Mouse (Mus musculus) liver, embryonic 16.5 days (tissue): Measurements from ENCODE around the gene Mpeg1. TPM values are rescaled to one million over a fixed set of nuclear protein-coding genes. Genes with fewer than 3 reads are reported as not detected.
A peak's percentile ranks its signal among the peaks of the same experiment; 100 is the strongest.

ENCODE experiments used
- ATAC-seq: fragments of 200-750 bp; cut with Nextera tagmentation; 2 replicates; pipeline ENCODE4 v1.8.0; 2017; ENCODE audit warnings: low read depth, mild to moderate bottlenecking, moderate number of reproducible peaks, moderate library complexity
- H3K27ac ChIP-seq: fragments of 300-500 bp; sonication (generic); 2 replicates; pipeline ENCODE4 v1.5.1; 2014; ENCODE audit warnings: mild to moderate bottlenecking, low read length
- H3K27me3 ChIP-seq: fragments of 300-500 bp; sonication (generic); 2 replicates; pipeline ENCODE4 v1.6.1; 2014; ENCODE audit warnings: low read depth, low read length, mixed read lengths; ENCODE audit not compliant: control insufficient read depth, insufficient read depth
- H3K36me3 ChIP-seq: fragments of 300-500 bp; sonication (generic); 2 replicates; pipeline ENCODE4 v1.6.1; 2014; ENCODE audit warnings: mild to moderate bottlenecking; ENCODE audit not compliant: control insufficient read depth, insufficient read depth
- H3K4me1 ChIP-seq: fragments of 300-500 bp; sonication (generic); 2 replicates; pipeline ENCODE4 v1.6.1; 2014; ENCODE audit warnings: low read depth, low read length, mixed read lengths; ENCODE audit not compliant: control insufficient read depth
- H3K4me2 ChIP-seq: fragments of 300-500 bp; sonication (generic); 2 replicates; pipeline ENCODE4 v1.6.1; 2014; ENCODE audit warnings: low read depth, low read length, mixed read lengths
- H3K4me3 ChIP-seq: fragments of 300-500 bp; sonication (generic); 2 replicates; pipeline ENCODE4 v1.5.1; 2014; ENCODE audit warnings: low read depth, mild to moderate bottlenecking, low read length
- H3K9ac ChIP-seq: fragments of 300-500 bp; sonication (generic); 2 replicates; pipeline ENCODE4 v1.6.1; 2014; ENCODE audit warnings: low read depth, low read length
- H3K9me3 ChIP-seq: fragments of 300-500 bp; sonication (generic); replicated peaks from 2 replicates; pipeline ENCODE4 v1.6.1; 2016; ENCODE audit warnings: low read length; ENCODE audit not compliant: control insufficient read depth
- WGBS: fragments of 180-500 bp; shearing (Covaris S2); extraction: QIAGEN DNeasy Blood & Tissue Kit; methylation state at CpG from one replicate; pipeline ENCODE4 v1.1.7; 2014; ENCODE audit not compliant: insufficient replicate concordance; 5-methylcytosine and 5-hydroxymethylcytosine counted together
- polyA plus RNA-seq: library from polyadenylated mRNA; unstranded; fragments of >200 nt; fragmentation: Nextera tagmentation; extraction: Ambion mirVana; gene quantifications from 2 replicates; pipeline ENCODE4 v1.2.1, GENCODE M21; 2015

The Mpeg1 gene
- polyA plus RNA-seq, 1 experiment from 2014 or later: 2.3 TPM

- Histone ChIP-seq H3K9me3 (no peaks in the 10 kb centered on the region), H3K4me1 (no peaks in the 10 kb centered on the region), H3K36me3 (no peaks in the 10 kb centered on the region), H3K4me3 (no peak overlapping the region), H3K27me3 (no peaks in the 10 kb centered on the region; the same call in 1 of the 2 replicates), H3K27ac (peak overlapping the region; percentile 6), H3K4me2 (no peak overlapping the region), H3K9ac (no peak overlapping the region)
- WGBS: 49% methylated on average over 4 of the region's 4 CpGs
- ATAC-seq: peak; percentile 37; the same call in 1 of the 2 replicates
Measured at GRCm38 (mm10) chr19:12435011-12435416, 25.6 kb upstream of the Mpeg1 start.

GRCm38 (mm10) chr19:12435750-12436524 lies 24.6 kb upstream of the Mpeg1 start:
- Histone ChIP-seq H3K4me2 (no peak overlapping the region), H3K36me3 (no peaks in the 10 kb centered on the region), H3K4me3 (no peak overlapping the region), H3K4me1 (no peaks in the 10 kb centered on the region), H3K27ac (0 out of 2 replicates have a peak overlapping the region, but pooled peaks have one; percentile 53), H3K9me3 (no peaks in the 10 kb centered on the region), H3K9ac (no peak overlapping the region), H3K27me3 (no peaks in the 10 kb centered on the region; the same call in 1 of the 2 replicates)
- WGBS: 38% methylated on average over 4 of the region's 4 CpGs
- ATAC-seq: peak; percentile 37; the same call in 1 of the 2 replicates

GRCm38 (mm10) chr19:12439581-12439980 lies 21.0 kb upstream of the Mpeg1 start:
- no peak overlapping the region for H3K4me2 ChIP-seq
- no peaks in the 10 kb centered on the region for H3K9me3 ChIP-seq
- no peak overlapping the region for H3K27ac ChIP-seq
- H3K36me3 ChIP-seq: no peaks in the 10 kb centered on the region
- H3K9ac ChIP-seq: no peak overlapping the region
- 35% methylated on average over 1 of the region's 1 CpGs for WGBS
- H3K4me3 ChIP-seq: no peak overlapping the region
- H3K27me3 ChIP-seq: no peaks in the 10 kb centered on the region
- H3K4me1 ChIP-seq: no peaks in the 10 kb centered on the region
- no peak for ATAC-seq

- H3K4me3 ChIP-seq: no peak overlapping the region
- no peaks in the 10 kb centered on the region for H3K4me1 ChIP-seq
- H3K27ac ChIP-seq: peak overlapping the region; percentile 21; the same call in 1 of the 2 replicates
- H3K36me3 ChIP-seq: no peaks in the 10 kb centered on the region
- no peaks in the 10 kb centered on the region for H3K27me3 ChIP-seq
- H3K4me2 ChIP-seq: no peak overlapping the region
- ATAC-seq: no peak
- no peaks in the 10 kb centered on the region for H3K9me3 ChIP-seq
- WGBS: 36% methylated on average over 5 of the region's 5 CpGs
- H3K9ac ChIP-seq: no peak overlapping the region
Measured at GRCm38 (mm10) chr19:12440103-12440725, 20.4 kb upstream of the Mpeg1 start.

GRCm38 (mm10) chr19:12442560-12442959 lies 18.0 kb upstream of the Mpeg1 start:
- ATAC-seq: no peak
- no peak overlapping the region for H3K4me3 ChIP-seq
- H3K27me3 ChIP-seq: no peaks in the 10 kb centered on the region
- no peak overlapping the region for H3K9ac ChIP-seq
- H3K9me3 ChIP-seq: no peaks in the 10 kb centered on the region
- no peak overlapping the region for H3K4me2 ChIP-seq
- H3K27ac ChIP-seq: no peak overlapping the region
- H3K4me1 ChIP-seq: no peaks in the 10 kb centered on the region
- 40% methylated on average over 4 of the region's 4 CpGs for WGBS
- H3K36me3 ChIP-seq: no peaks in the 10 kb centered on the region

GRCm38 (mm10) chr19:12445014-12445413 lies 15.6 kb upstream of the Mpeg1 start:
- peak; percentile 74 for ATAC-seq
- Histone ChIP-seq H3K4me2 (no peak overlapping the region), H3K36me3 (no peaks in the 10 kb centered on the region), H3K4me3 (no peak overlapping the region), H3K27me3 (no peaks in the 10 kb centered on the region), H3K4me1 (no peaks in the 10 kb centered on the region), H3K27ac (no peak overlapping the region), H3K9ac (no peak overlapping the region), H3K9me3 (no peaks in the 10 kb centered on the region)
- 43% methylated on average over 3 of the region's 3 CpGs for WGBS

GRCm38 (mm10) chr19:12457401-12458066 lies 3.0 kb upstream of the Mpeg1 start:
- no peaks in the 10 kb centered on the region for H3K36me3 ChIP-seq
- 0 out of 2 replicates have a peak overlapping the region, but pooled peaks have one; percentile 59 for H3K27ac ChIP-seq
- no peak overlapping the region for H3K4me3 ChIP-seq
- H3K9me3 ChIP-seq: no peaks in the 10 kb centered on the region
- ATAC-seq: 0 out of 2 replicates have a peak, but pooled peaks have one; percentile 9
- no peaks in the 10 kb centered on the region for H3K4me1 ChIP-seq
- WGBS: 43% methylated on average over 12 of the region's 12 CpGs
- no peak overlapping the region for H3K4me2 ChIP-seq
- H3K27me3 ChIP-seq: no peaks in the 10 kb centered on the region
- H3K9ac ChIP-seq: no peak overlapping the region

GRCm38 (mm10) chr19:12459516-12459915 lies 1.1 kb upstream of the Mpeg1 start:
- Histone ChIP-seq H3K4me3 (no peak overlapping the region), H3K9me3 (no peaks in the 10 kb centered on the region), H3K4me2 (no peak overlapping the region), H3K4me1 (no peaks in the 10 kb centered on the region), H3K27me3 (no peaks in the 10 kb centered on the region), H3K36me3 (no peaks in the 10 kb centered on the region), H3K27ac (no peak overlapping the region), H3K9ac (no peak overlapping the region)
- 57% methylated on average over 4 of the region's 4 CpGs for WGBS
- no peak for ATAC-seq
